Mouse (Mus musculus) right cerebral cortex, postnatal 10 days (tissue): ENCODE data around the gene Efcab6.
A peak's percentile ranks its signal among the peaks of the same experiment; 100 is the strongest.

ENCODE experiments used
- DNase-seq, 2 experiments: peaks; one replicate each; pipeline ENCODE4 v3.0.0; 2021; ENCODE audit warnings: low spot score in 2 of 2

Gene Efcab6

DNA sequence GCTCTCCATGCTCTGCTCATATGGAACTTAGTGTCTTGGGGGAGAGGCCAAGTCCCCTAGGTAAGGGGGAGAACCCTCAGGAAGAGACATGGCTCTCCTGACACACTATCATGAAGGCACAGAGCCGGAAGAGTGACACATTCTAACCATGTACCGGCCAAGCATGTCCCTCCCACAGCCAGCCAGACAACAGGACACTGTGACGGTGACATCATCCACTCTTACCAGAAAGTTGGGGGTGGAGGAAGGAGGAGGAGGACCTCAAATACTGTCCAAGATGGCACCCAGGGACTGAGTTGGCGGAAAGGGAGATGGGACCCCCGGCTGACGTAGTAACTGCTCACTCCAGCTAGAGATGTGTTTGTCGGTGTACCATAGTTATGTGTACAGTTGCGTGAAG is 181.4 kb downstream of the Efcab6 start:
- no peak for DNase-seq

DNA sequence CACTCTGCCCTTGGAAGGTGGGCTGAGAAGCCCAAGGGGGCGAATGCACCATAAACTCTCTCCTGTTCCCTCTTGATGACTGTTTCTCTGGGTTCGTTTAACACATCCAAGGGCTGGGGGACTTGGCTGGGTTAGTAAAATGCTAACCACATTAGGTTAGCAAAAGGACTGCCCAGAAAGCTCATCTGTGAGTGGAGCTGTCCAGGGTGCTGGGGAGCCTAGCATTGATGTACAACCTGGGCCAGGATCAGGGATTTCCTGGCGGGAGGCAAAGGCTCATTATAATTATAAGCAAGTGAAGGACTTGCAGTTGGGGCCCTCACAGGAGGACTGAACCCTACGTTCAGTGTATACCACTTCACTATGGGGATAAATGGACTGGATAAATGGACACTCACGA is 185.3 kb downstream of the Efcab6 start:
- DNase-seq: no peak

DNA sequence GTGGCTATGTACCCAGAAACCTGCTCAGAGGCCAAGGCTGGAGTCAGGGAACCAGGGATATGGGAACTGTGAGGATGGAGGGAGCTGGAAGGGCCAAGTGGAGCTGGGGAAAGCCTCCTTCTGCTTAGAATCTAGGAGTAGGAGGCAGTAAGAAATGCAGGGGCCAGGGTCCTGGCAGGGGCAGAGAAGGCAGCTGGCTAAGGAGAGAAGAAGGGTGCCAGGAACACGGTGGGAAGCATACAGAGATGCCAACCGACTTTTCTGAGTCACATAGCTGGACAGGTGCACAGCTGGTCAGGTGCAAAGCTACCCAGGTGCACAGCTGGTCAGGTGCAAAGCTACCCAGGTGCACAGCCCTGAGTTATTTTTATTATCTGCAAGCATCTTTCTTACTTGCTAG is 187.3 kb downstream of the Efcab6 start:
- DNase-seq: no peak

DNA sequence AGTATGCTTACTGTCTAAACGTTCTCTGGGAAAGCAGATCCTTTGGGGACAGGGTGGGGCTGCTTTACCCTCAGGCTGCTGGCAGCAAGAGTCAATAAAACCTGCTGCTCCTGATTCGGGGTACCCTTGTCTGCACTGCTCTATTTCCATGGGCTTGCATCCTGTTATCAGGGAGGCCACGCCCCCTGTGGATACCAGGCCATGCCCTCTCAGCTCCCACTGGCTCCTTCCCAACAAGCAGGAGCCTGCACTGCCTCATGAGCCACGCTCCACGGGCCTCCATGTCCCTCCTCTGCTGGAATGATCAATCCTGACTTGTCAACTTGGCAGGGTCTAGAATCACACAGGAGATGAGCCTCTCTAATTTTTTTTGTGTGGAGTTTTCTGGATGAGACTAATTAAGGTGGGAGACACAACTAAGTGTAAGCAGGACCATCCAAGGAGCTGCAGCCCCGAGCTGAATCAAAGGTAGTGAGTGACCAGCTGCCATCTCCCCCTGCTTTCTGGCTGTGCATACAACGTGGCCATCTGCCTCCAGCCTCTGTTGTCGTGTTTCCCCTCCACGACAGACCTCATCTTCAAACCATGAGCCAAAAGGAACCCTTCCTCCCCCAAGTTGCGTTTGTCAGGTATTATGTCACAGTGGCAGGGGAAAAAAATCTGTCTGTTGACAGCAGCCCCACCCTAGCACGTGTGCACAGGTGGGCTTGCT is 187.9 kb downstream of the Efcab6 start:
- no peak for DNase-seq

DNA sequence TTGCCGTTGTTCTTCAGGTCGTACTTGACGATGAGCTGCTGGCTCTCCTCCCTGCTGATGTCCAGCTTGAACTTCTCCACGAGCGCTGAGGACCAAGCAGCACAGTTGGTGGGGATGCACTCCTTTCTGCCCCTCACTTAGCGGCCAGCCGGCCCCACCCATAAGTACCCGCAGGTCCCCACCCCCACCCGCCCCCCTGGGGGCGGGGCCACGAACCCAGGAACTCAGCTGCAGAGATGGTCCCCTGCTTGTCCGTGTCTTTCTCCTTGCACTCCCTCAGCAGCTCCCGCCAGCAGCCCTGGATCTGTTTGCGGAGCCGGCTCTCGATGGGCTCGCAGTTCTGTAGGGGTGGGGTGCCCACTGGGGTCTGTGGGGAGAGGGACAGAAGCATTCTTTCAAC is 194.2 kb downstream of the Efcab6 start:
- DNase-seq: no peak

DNA sequence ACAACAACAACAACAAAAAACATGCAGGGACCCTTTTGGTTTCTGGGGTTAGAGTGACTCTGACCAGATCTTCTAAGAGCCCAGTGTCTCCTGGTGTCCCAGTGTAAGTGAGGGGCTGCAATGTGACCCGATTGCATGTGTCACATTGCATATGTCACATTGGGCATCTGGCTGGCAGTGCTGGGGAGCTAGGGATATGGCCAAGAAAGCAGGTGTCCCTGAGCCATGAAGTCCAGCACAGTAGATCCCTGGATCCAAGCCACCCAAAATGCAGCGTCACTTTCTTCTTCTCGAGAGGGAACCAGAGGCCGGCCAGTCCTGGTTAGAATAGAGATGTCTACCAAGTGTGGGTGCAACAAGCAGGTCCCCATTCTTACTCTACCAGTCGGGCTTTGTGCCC is 199.6 kb downstream of the Efcab6 start:
- no peak for DNase-seq

DNA sequence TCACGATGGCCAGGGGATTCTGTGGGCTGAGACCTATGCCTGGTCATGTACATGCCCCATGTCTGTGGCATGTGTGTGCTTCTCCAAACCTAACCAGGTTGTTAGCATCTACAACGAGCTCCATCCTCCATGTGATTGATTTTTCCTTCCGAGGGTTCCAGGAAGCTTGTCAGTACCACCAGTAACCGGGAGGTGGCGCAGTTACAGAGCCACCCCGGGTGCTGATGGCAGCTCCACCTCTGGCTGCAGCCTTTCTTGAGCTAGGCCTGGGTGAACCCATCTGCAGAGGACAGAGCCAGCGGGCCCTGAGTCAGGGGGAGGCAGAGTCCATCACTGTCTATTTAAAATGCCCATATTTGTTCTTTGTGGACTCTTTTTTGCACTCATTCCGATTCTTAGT is 208.1 kb downstream of the Efcab6 start:
- DNase-seq: peak; percentile 72 to 81

DNA sequence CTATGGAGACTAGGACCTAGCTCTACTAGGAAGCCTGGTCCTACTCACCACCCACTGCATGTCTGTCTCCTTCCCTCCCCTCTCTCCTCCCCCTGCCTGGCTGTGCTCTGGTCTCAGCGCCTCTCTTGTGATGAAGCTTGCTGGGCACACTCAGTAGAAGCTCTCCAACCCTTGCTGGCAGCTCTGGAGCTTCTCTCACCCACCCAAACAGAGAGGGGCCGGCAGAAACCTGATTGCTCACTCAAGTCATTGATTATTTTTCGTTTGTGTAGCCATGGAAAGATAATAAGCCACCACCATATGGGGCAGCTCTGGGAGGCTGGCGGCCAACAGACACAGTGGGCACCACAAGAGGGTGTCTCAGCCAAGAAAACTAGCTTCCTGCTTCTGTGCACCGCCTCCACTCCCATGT is 211.8 kb downstream of the Efcab6 start:
- DNase-seq: peak; percentile 75 to 79

DNA sequence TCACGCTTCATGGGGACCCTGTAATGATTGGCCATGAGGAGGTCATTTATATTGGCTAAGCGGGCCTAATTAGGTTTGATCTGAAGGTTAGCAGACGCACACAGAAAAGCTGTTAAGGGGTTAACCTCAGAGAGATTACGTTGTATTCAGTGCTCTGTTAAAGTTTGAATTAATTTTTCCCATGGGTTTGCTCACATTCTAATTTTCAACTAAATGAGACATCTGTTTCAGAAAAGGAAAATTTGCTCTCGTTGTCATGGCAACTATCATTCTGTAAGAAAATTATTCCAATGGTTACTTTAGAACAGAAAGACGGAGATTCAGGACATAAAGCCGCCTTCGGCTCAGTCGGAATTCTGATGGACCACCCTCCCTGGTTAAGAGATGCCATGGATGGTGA is 217.0 kb downstream of the Efcab6 start:
- DNase-seq: no peak

DNA sequence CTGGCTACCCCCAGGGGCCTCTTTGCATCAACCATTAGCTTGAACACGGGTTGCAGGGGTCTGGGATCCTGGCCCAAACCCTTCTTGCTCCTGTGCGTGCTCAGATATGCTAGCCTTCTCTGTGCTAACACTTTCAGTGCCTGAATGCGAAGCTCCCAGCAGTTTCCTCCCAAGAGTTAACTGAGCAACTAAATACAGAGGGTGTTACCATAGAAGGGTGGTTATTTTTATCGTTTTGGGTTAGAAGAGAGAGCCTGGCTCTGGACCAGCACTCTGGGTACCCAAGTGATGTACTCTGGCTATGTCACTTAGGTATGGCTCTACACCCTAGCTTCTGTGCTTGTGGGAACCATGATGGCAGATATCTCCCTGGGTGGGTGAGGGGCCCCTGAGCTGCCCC is 217.7 kb downstream of the Efcab6 start:
- DNase-seq: peak; percentile 77 to 87

DNA sequence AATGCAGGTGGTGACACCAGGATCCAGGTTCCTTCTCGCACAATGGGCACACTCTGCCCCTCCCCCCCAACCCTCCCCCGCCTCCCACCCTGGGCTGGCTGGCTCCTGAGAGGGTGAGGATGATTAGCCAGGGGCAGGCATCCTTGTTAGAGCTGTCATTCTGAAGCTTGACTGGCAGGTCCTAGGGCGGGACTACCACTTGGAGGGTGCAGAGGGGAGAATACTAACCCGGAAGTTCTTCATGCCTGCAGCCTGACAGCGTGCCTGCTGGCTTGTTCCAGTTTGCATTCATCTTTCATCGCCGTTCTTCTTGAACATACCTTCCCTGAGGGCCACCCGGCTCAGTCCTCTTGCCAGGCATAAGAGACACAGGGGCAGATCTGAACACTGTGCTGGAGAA is 218.6 kb downstream of the Efcab6 start:
- no peak for DNase-seq

DNA sequence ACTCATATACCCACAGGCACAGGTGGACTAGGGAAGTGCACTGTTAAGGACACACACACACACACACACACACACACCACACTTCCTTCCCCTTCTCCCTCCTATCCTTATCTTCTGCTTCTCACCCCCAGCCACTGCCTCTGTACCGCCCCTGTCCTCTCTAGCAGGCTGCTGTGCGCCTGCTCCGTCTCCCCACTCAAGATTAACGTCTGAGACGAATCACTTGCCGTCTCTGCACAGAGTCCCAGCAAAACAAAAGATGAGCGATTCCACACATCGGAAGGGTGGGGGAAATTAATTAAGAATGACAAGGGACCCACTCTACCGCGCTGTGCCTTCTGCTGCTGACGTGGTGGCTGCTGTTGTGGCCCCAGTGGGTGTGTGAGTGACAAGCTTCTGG is 219.4 kb downstream of the Efcab6 start:
- no peak for DNase-seq

DNA sequence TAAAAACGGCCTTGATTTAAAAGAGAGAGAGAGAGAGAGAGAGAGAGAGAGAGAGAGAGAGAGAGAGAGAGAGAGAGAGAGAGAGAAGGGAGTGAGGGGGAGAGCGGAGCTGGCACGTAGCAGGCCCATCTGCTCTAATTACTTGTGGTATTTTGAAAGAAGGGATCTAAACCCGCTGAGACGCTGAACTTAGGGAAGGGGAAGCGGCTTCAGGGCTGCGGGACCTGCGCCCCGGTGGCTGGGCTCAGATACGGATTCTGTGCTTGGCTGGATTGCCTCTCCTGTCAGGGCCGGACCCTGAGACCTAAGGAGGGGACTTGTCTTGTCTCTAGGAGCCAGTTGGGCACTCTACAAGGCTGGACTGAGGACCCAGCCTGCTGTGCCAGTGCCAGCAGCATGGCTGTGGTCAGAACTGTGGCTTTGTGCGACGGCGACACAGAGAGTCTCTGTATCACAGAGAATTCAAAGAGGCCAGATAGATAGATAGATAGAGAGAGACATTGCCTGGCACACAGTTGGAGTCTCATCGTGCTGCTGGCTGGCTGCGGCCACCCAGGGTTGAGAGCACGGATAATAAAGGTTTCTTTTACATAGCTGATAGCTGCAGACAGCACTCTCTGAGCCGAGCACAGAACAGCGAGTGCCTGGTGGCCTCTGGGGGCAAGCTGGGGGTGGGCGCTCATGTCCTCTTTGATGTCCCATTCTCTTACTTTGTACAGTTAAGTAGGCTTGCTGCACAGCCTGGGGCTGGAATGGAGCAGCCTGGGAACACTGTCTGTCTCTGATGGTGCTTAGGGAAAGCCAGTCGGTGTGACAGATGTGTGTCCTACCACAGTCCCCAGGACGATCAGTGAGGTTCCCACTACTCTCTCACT is 222.0 kb downstream of the Efcab6 start:
- peak in 1 of 2 experiments; percentile 62 for DNase-seq

DNA sequence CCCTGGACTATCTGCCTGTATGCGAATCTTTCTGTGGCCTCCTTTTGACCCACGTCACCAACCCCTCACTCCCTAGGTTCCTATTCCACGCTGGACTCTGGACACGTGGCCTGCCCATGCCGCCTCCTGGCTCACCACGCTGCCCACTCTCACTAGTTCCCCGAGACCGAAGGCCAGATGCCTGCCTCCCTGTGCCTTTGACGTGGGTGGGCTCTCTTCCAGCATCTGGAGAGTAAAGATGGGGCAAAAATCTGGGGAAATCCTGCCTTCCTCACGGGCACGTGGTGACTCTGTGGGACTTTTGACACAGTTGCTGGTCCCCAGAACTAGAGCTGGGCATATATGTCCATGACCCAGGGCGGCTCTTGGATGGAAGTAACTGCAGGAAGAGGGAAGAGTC is 222.8 kb downstream of the Efcab6 start:
- DNase-seq: peak in 1 of 2 experiments; percentile 60

DNA sequence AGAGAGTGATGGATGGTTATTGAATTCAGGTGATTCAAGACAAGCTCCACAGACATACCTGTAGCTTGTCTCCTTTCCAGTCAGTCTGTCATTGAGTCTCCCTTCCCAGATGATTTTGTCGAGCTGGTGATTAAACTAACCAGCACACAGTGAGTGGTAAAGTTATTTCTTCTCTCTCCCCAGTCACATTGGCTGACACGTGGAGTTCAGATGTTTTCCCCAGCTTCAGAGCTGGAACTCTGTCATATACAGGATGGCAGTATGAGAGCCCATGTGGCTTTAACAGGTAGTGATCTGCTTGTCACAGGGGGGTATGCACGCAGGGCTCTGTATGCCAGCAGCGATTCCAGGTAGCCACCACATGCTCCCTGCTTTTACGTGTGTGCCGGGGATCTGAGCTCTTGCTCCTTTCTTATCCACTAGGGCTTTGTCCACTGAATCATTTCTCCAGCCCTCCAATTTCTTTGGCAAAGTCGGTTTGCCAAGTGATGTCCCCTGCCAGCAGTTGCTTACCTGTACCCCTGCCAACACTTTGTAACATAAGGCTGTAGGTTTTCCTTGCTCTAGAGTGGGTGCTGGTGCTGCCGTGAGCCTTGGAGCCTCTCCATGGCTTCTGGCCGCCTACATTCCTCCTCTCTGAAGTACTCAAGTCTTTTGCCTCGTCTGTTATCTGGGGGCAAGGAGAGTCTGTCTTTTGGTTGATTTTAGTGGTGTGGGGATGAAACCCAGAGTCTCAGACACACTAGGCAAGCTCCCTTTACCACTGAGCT is 224.0 kb downstream of the Efcab6 start:
- peak in 1 of 2 experiments; percentile 53 for DNase-seq

DNA sequence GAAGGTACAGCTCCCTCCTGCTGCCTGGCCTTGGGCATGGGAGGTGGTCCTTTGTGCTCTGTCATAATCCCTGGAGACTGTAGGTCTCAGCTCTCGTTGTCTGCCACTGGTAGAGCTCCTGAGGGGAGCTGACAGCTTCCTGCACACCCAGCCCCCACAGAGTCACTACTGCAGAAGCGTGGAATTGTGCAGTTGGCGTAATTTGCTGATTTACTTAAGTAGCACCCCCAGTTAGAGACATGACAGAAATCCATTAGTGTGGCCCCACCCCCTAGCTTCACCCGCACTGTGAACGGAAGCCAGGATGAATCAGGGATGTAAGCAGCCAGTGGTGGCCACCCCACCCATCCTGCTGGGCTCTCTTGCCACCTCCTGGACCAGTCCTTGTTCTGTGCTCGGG is 232.9 kb downstream of the Efcab6 start:
- peak in 1 of 2 experiments; percentile 59 for DNase-seq

DNA sequence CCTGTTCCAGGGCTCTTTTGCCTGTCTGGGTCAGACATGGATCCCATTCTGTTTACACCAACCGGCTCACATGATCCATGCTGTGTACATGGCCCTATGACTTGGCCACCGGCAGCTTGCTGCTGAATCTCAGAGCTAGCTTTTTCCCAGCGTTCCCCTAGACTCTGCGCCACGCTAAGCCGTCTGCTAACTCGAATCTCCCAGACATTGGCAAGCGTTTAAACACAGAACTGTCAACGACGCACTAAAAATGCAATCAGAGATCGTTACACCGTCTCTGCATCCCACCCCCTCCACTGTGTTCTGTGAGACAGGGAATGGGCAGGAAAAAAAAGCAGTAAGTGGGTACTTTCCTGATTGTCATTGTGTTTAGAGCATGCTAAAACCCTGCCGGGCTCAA is 236.0 kb downstream of the Efcab6 start:
- peak in 1 of 2 experiments; percentile 73 for DNase-seq

DNA sequence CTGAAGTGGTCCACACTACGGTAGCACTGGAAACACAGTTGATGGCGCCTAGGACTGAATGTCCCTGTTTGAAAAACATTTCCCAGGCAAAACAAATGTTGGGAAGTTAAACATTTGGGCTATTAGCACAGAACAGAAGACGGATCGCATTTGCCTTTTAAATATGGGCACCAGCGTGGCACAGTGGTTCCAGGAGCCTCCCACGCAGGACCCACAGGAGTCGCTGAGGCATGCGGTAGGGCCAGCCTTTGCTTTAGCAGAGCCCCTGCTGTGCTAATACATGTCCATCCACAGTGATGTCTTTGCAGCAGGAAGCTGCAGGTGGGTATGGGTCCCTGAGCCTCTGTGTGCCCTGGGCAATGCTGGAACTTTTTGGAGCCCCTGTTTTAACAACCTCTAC is 237.2 kb downstream of the Efcab6 start:
- no peak for DNase-seq
